Mouse (Mus musculus): ENCODE data around the gene Olfr455. TPM values are rescaled to one million over a fixed set of nuclear protein-coding genes. Genes with fewer than 3 reads are reported as not detected.

The Olfr455 gene
- polyA plus RNA-seq, 1 experiment from 2014 or later, result not detected

GRCm38 (mm10) chr6:42562280-42562679 lies 14.9 kb upstream of the Olfr455 start:
- H3K4me2 ChIP-seq (replicated peaks; ENCODE audit: low read depth, low read length), result no peak overlapping the region
- no peaks in the 10 kb centered on the region for H3K4me1 ChIP-seq (ENCODE audit: control insufficient read depth, insufficient read depth, low read length)
- no peak overlapping the region for H3K4me3 ChIP-seq (ENCODE audit: low read length)
- H3K27ac ChIP-seq (ENCODE audit: low read depth, low read length), result no peak overlapping the region
- no peak overlapping the region for H3K9ac ChIP-seq (ENCODE audit: low read depth, low read length)
- H3K9me3 ChIP-seq (ENCODE audit: control insufficient read depth, low read length), result no peaks in the 10 kb centered on the region
- no peak for ATAC-seq (ENCODE audit: low FRiP score, low TSS enrichment)
- 44% methylated on average over 2 of the region's 2 CpGs for WGBS
- H3K27me3 ChIP-seq (ENCODE audit: control insufficient read depth, insufficient read depth, low read length), result no peaks in the 10 kb centered on the region
- no peaks in the 10 kb centered on the region for H3K36me3 ChIP-seq (ENCODE audit: control insufficient read depth, insufficient read depth, low read length)

DNA sequence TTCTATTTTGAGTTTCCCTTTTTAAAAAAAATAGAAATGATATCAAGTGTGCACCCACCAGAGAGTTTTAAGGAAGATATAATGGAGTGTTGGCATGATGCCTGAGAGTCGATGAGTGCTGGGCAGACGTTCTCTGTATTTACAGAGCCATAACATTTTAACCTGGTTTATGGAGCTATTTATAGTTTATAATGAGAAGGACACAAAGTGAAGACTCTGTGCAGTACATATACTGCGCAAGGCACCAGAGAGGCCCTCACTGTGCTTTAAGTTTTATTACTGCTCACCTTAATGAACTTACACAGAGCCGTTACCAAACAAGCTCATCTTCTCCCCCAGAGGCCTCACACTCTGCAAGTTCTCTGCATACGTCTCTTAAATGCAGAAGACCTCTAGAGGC lies 13.5 kb upstream of the Olfr455 start:
- Histone ChIP-seq H3K4me1 (ENCODE audit: control insufficient read depth, insufficient read depth, low read length) (no peaks in the 10 kb centered on the region), H3K4me3 (ENCODE audit: low read length) (no peak overlapping the region)
- no peak for ATAC-seq (ENCODE audit: low FRiP score, low TSS enrichment)

GRCm38 (mm10) chr6:42558641-42559040 lies 11.3 kb upstream of the Olfr455 start:
- ATAC-seq (ENCODE audit: low FRiP score, low TSS enrichment), result no peak
- Histone ChIP-seq H3K36me3 (ENCODE audit: control insufficient read depth, insufficient read depth, low read length) (no peaks in the 10 kb centered on the region), H3K27me3 (ENCODE audit: control insufficient read depth, insufficient read depth, low read length) (no peaks in the 10 kb centered on the region), H3K9me3 (ENCODE audit: control insufficient read depth, low read length) (no peaks in the 10 kb centered on the region), H3K4me3 (ENCODE audit: low read length) (no peak overlapping the region), H3K9ac (ENCODE audit: low read depth, low read length) (no peak overlapping the region), H3K4me1 (ENCODE audit: control insufficient read depth, insufficient read depth, low read length) (no peaks in the 10 kb centered on the region), H3K27ac (ENCODE audit: low read depth, low read length) (no peak overlapping the region), H3K4me2 (replicated peaks; ENCODE audit: low read depth, low read length) (no peak overlapping the region)
- 95% methylated on average over 14 of the region's 14 CpGs for WGBS

More for the DNA sequence above, 13.5 kb upstream of the Olfr455 start:
- H3K9me3 ChIP-seq (ENCODE audit: control insufficient read depth, low read length), result no peaks in the 10 kb centered on the region
- no peaks in the 10 kb centered on the region for H3K36me3 ChIP-seq (ENCODE audit: control insufficient read depth, insufficient read depth, low read length)
- H3K9ac ChIP-seq (ENCODE audit: low read depth, low read length), result no peak overlapping the region
- no peak overlapping the region for H3K4me2 ChIP-seq (replicated peaks; ENCODE audit: low read depth, low read length)
- H3K27me3 ChIP-seq (ENCODE audit: control insufficient read depth, insufficient read depth, low read length), result no peaks in the 10 kb centered on the region
- no peak overlapping the region for H3K27ac ChIP-seq (ENCODE audit: low read depth, low read length)
- WGBS, result 64% methylated on average over 5 of the region's 5 CpGs

- no peaks in the 10 kb centered on the region for H3K27me3 ChIP-seq (ENCODE audit: control insufficient read depth, insufficient read depth, low read length)
- no peak overlapping the region for H3K27ac ChIP-seq (ENCODE audit: low read depth, low read length)
- H3K36me3 ChIP-seq (ENCODE audit: control insufficient read depth, insufficient read depth, low read length), result no peaks in the 10 kb centered on the region
- H3K4me2 ChIP-seq (replicated peaks; ENCODE audit: low read depth, low read length), result no peak overlapping the region
- no peak overlapping the region for H3K4me3 ChIP-seq (ENCODE audit: low read length)
- ATAC-seq (ENCODE audit: low FRiP score, low TSS enrichment), result no peak
- H3K4me1 ChIP-seq (ENCODE audit: control insufficient read depth, insufficient read depth, low read length), result no peaks in the 10 kb centered on the region
- WGBS, result 66% methylated on average over 2 of the region's 2 CpGs
- no peak overlapping the region for H3K9ac ChIP-seq (ENCODE audit: low read depth, low read length)
- no peaks in the 10 kb centered on the region for H3K9me3 ChIP-seq (ENCODE audit: control insufficient read depth, low read length)
These were observed 1.2 kb downstream of the Olfr455 start for GRCm38 (mm10) chr6:42546180-42546579.

GRCm38 (mm10) chr6:42545451-42545885 lies 1.9 kb downstream of the Olfr455 start:
- no peak for ATAC-seq (ENCODE audit: low FRiP score, low TSS enrichment)
- Histone ChIP-seq H3K9ac (ENCODE audit: low read depth, low read length) (no peak overlapping the region), H3K4me2 (replicated peaks; ENCODE audit: low read depth, low read length) (no peak overlapping the region), H3K36me3 (ENCODE audit: control insufficient read depth, insufficient read depth, low read length) (no peaks in the 10 kb centered on the region), H3K27ac (ENCODE audit: low read depth, low read length) (no peak overlapping the region), H3K9me3 (ENCODE audit: control insufficient read depth, low read length) (no peaks in the 10 kb centered on the region), H3K4me1 (ENCODE audit: control insufficient read depth, insufficient read depth, low read length) (no peaks in the 10 kb centered on the region), H3K27me3 (ENCODE audit: control insufficient read depth, insufficient read depth, low read length) (no peaks in the 10 kb centered on the region), H3K4me3 (ENCODE audit: low read length) (no peak overlapping the region)
- 58% methylated on average over 2 of the region's 2 CpGs for WGBS

DNA sequence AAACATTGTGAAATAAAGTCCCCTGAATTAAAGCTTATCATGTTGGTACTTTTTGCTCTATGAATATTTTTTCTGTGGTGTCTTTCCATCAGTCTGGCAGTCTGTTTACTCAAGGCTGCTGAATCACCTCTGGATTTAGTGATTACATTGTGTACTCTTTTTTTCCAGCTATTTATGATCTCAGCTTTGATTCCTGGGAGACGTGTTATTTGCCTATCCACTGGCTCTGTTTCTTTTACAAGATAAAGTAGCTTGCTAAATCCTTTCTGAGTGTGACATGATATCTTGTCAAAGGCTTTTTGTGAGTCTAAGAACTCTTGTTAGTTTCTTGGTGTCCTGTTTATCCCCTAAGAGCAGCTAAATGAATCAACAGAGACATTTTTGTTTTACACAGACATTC lies 2.5 kb downstream of the Olfr455 start:
- H3K27me3 ChIP-seq (ENCODE audit: control insufficient read depth, insufficient read depth, low read length), result no peaks in the 10 kb centered on the region
- no peak overlapping the region for H3K4me2 ChIP-seq (replicated peaks; ENCODE audit: low read depth, low read length)
- no peaks in the 10 kb centered on the region for H3K4me1 ChIP-seq (ENCODE audit: control insufficient read depth, insufficient read depth, low read length)
- H3K36me3 ChIP-seq (ENCODE audit: control insufficient read depth, insufficient read depth, low read length), result no peaks in the 10 kb centered on the region
- no peak for ATAC-seq (ENCODE audit: low FRiP score, low TSS enrichment)
- no peak overlapping the region for H3K4me3 ChIP-seq (ENCODE audit: low read length)
- no peak overlapping the region for H3K27ac ChIP-seq (ENCODE audit: low read depth, low read length)
- no peak overlapping the region for H3K9ac ChIP-seq (ENCODE audit: low read depth, low read length)
- no peaks in the 10 kb centered on the region for H3K9me3 ChIP-seq (ENCODE audit: control insufficient read depth, low read length)
- WGBS, result 71% methylated on average over 1 of the region's 1 CpGs

DNA sequence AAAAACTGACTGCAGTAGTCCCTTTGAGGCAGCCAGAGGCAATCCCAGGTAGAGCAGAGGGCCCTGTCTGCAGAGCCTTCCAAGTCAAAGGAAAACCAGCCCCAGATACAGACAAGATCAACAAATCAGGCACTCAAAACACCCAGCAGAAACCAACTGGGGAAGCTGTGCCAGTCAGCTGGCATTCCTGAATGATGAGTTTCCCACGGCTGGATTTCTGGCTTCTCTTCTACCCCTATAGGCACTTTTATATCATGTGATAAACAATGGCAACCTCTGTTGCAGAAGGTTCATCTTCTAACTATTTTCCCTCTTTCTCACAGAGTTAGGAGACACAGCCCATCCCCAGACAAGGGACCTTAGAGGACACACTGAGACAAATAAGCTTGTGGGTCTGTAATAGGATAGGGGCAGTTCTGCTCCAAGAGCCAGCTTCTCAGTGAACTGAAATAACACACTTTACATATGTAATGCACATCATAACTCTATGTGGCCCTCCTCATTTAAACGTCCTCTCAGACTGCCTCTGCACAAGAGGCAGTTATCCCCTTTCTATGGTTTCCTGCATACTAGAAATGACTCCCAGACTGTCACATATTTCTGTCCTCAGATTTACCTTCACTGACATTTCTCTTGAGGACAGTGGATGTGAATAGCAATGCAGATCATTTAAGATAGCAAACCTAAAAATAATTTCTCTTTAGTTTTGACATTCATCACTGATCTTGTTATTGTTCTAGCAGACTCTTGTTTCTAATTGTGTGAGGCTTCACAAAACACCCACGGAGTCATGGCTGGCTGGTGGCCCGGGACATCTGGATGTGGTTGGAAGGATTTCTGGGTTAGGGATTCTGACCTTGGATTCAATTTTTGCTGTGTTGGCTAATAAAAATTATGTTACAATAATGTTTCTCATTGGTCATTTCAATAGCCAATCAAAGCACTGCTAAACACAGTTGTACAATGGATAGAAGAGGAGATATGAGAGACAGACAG lies 5.1 kb downstream of the Olfr455 start:
- no peak overlapping the region for H3K9ac ChIP-seq (ENCODE audit: low read depth, low read length)
- no peak for ATAC-seq (ENCODE audit: low FRiP score, low TSS enrichment)
- no peaks in the 10 kb centered on the region for H3K4me1 ChIP-seq (ENCODE audit: control insufficient read depth, insufficient read depth, low read length)
- H3K9me3 ChIP-seq (ENCODE audit: control insufficient read depth, low read length), result no peaks in the 10 kb centered on the region
- no peaks in the 10 kb centered on the region for H3K36me3 ChIP-seq (ENCODE audit: control insufficient read depth, insufficient read depth, low read length)
- WGBS, result 59% methylated on average over 4 of the region's 4 CpGs
- H3K4me3 ChIP-seq (ENCODE audit: low read length), result no peak overlapping the region
- no peak overlapping the region for H3K4me2 ChIP-seq (replicated peaks; ENCODE audit: low read depth, low read length)
- H3K27me3 ChIP-seq (ENCODE audit: control insufficient read depth, insufficient read depth, low read length), result no peaks in the 10 kb centered on the region
- no peak overlapping the region for H3K27ac ChIP-seq (ENCODE audit: low read depth, low read length)

DNA sequence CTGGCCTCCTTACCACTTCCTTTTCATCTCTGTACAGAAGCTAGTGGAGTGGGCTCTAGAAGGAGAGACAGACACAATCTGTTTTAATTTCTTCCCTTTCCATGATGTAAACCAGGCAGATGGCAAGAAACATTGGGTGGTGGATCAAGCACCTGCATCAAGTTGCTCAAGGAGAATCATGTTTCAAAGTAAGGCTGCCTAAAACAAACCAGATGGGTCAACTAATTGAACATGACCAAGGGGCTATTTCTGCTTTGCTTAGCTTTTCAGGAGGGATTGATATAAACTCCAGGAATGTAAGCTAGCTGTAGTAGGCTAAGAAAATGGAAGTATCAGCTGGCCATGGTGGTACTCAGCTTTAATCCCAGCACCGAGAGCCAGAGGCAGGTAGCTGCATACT lies 6.7 kb downstream of the Olfr455 start:
- Histone ChIP-seq H3K4me3 (ENCODE audit: low read length) (no peak overlapping the region), H3K36me3 (ENCODE audit: control insufficient read depth, insufficient read depth, low read length) (no peaks in the 10 kb centered on the region), H3K4me2 (replicated peaks; ENCODE audit: low read depth, low read length) (no peak overlapping the region), H3K27ac (ENCODE audit: low read depth, low read length) (no peak overlapping the region), H3K4me1 (ENCODE audit: control insufficient read depth, insufficient read depth, low read length) (no peaks in the 10 kb centered on the region), H3K27me3 (ENCODE audit: control insufficient read depth, insufficient read depth, low read length) (no peaks in the 10 kb centered on the region), H3K9me3 (ENCODE audit: control insufficient read depth, low read length) (no peaks in the 10 kb centered on the region), H3K9ac (ENCODE audit: low read depth, low read length) (no peak overlapping the region)
- no peak for ATAC-seq (ENCODE audit: low FRiP score, low TSS enrichment)
- 89% methylated on average over 1 of the region's 1 CpGs for WGBS

DNA sequence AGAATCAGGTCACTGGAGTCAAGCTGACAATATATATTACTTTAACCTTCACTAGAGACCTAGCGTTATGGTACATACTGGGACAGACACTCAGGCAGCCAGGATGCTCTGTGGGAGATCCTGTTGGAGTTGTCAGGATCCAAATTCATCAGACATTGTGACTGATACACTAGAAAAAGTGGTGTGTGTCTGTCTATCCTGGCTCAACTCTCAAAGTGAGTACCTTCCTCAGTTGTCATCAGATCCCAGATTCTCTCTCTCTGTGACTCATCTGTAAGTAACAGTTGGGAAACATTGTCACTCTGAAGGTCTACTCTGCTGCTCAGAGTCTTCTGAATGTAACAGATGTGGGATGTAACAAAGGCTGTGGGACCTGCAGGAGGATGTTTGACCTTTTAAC lies 7.7 kb downstream of the Olfr455 start:
- no peak overlapping the region for H3K4me2 ChIP-seq (replicated peaks; ENCODE audit: low read depth, low read length)
- ATAC-seq (ENCODE audit: low FRiP score, low TSS enrichment), result no peak
- 68% methylated on average over 1 of the region's 1 CpGs for WGBS
- H3K9me3 ChIP-seq (ENCODE audit: control insufficient read depth, low read length), result no peaks in the 10 kb centered on the region
- H3K4me1 ChIP-seq (ENCODE audit: control insufficient read depth, insufficient read depth, low read length), result no peaks in the 10 kb centered on the region
- no peak overlapping the region for H3K27ac ChIP-seq (ENCODE audit: low read depth, low read length)
- no peak overlapping the region for H3K4me3 ChIP-seq (ENCODE audit: low read length)
- no peaks in the 10 kb centered on the region for H3K36me3 ChIP-seq (ENCODE audit: control insufficient read depth, insufficient read depth, low read length)
- H3K9ac ChIP-seq (ENCODE audit: low read depth, low read length), result no peak overlapping the region
- H3K27me3 ChIP-seq (ENCODE audit: control insufficient read depth, insufficient read depth, low read length), result no peaks in the 10 kb centered on the region

Data from kidney, embryonic 14.5 days (tissue).